Mouse (Mus musculus): ENCODE data around the gene Ercc2. TPM values are rescaled to one million over a fixed set of nuclear protein-coding genes. Genes with fewer than 3 reads are reported as not detected.

The Ercc2 gene
- polyA plus RNA-seq, 1 experiment from 2014 or later, result 11.8 TPM

- no peak for ATAC-seq (ENCODE audit: insufficient read depth, low FRiP score)
- Histone ChIP-seq H3K9me3 (replicated peaks; ENCODE audit: control insufficient read depth, low read length) (no peaks in the 10 kb centered on the region), H3K27me3 (ENCODE audit: control insufficient read depth, insufficient read depth, low read length) (no peaks in the 10 kb centered on the region), H3K4me1 (ENCODE audit: control insufficient read depth, insufficient read depth, low read length) (no peaks in the 10 kb centered on the region), H3K27ac (ENCODE audit: low read length) (no peak overlapping the region), H3K4me3 (replicated peaks; ENCODE audit: low read length) (no peak overlapping the region), H3K9ac (ENCODE audit: low read length) (no peak overlapping the region), H3K4me2 (ENCODE audit: low read depth, low read length) (no peak overlapping the region), H3K36me3 (ENCODE audit: control insufficient read depth, insufficient read depth, low read length) (peaks cover 41% of the 10 kb centered on the region)
- WGBS, result 77% methylated on average over 10 of the region's 10 CpGs
Observed at GRCm38 (mm10) chr7:19388699-19389413, 7.0 kb downstream of the Ercc2 start.

GRCm38 (mm10) chr7:19394484-19394883, 12.7 kb downstream of the Ercc2 start:
- no peak overlapping the region for H3K27ac ChIP-seq (ENCODE audit: low read length)
- H3K9ac ChIP-seq (ENCODE audit: low read length), result no peak overlapping the region
- peaks cover 18% of the 10 kb centered on the region for H3K36me3 ChIP-seq (ENCODE audit: control insufficient read depth, insufficient read depth, low read length)
- no peak overlapping the region for H3K4me2 ChIP-seq (ENCODE audit: low read depth, low read length)
- ATAC-seq (ENCODE audit: insufficient read depth, low FRiP score), result no peak
- WGBS, result 85% methylated on average over 8 of the region's 8 CpGs
- no peaks in the 10 kb centered on the region for H3K4me1 ChIP-seq (ENCODE audit: control insufficient read depth, insufficient read depth, low read length)
- no peaks in the 10 kb centered on the region for H3K9me3 ChIP-seq (replicated peaks; ENCODE audit: control insufficient read depth, low read length)
- no peak overlapping the region for H3K4me3 ChIP-seq (replicated peaks; ENCODE audit: low read length)
- no peaks in the 10 kb centered on the region; the same call in 1 of the 2 replicates for H3K27me3 ChIP-seq (ENCODE audit: control insufficient read depth, insufficient read depth, low read length)

- Histone ChIP-seq H3K36me3 (ENCODE audit: control insufficient read depth, insufficient read depth, low read length) (no peaks in the 10 kb centered on the region), H3K27me3 (ENCODE audit: control insufficient read depth, insufficient read depth, low read length) (peaks cover 24% of the 10 kb centered on the region), H3K4me1 (ENCODE audit: control insufficient read depth, insufficient read depth, low read length) (0 out of 2 replicates have a peak, but pooled peaks cover 2% of the 10 kb centered on the region), H3K27ac (ENCODE audit: low read length) (no peak overlapping the region), H3K4me2 (ENCODE audit: low read depth, low read length) (peak overlapping the region; percentile 57), H3K9me3 (replicated peaks; ENCODE audit: control insufficient read depth, low read length) (peaks cover 7% of the 10 kb centered on the region), H3K9ac (ENCODE audit: low read length) (peak overlapping the region; percentile 69), H3K4me3 (replicated peaks; ENCODE audit: low read length) (peak overlapping the region; percentile 43)
- ATAC-seq (ENCODE audit: insufficient read depth, low FRiP score), result peak; percentile 56; the same call in 1 of the 2 replicates
- WGBS, result 3% methylated on average over 27 of the region's 27 CpGs
Observed at GRCm38 (mm10) chr7:19399496-19400280, 17.9 kb downstream of the Ercc2 start.

- ATAC-seq (ENCODE audit: insufficient read depth, low FRiP score), result no peak
- H3K9ac ChIP-seq (ENCODE audit: low read length), result no peak overlapping the region
- WGBS, result 79% methylated on average over 4 of the region's 4 CpGs
- H3K9me3 ChIP-seq (replicated peaks; ENCODE audit: control insufficient read depth, low read length), result peaks cover 7% of the 10 kb centered on the region
- no peak overlapping the region for H3K4me3 ChIP-seq (replicated peaks; ENCODE audit: low read length)
- no peaks in the 10 kb centered on the region for H3K36me3 ChIP-seq (ENCODE audit: control insufficient read depth, insufficient read depth, low read length)
- 0 out of 2 replicates have a peak, but pooled peaks cover 5% of the 10 kb centered on the region for H3K4me1 ChIP-seq (ENCODE audit: control insufficient read depth, insufficient read depth, low read length)
- H3K4me2 ChIP-seq (ENCODE audit: low read depth, low read length), result no peak overlapping the region
- H3K27me3 ChIP-seq (ENCODE audit: control insufficient read depth, insufficient read depth, low read length), result peaks cover 27% of the 10 kb centered on the region
- no peak overlapping the region for H3K27ac ChIP-seq (ENCODE audit: low read length)
Observed at GRCm38 (mm10) chr7:19400946-19401345, 19.1 kb downstream of the Ercc2 start.

- 82% methylated on average over 9 of the region's 9 CpGs for WGBS
- Histone ChIP-seq H3K27ac (ENCODE audit: low read length) (no peak overlapping the region), H3K36me3 (ENCODE audit: control insufficient read depth, insufficient read depth, low read length) (no peaks in the 10 kb centered on the region), H3K4me1 (ENCODE audit: control insufficient read depth, insufficient read depth, low read length) (0 out of 2 replicates have a peak, but pooled peaks cover 5% of the 10 kb centered on the region), H3K27me3 (ENCODE audit: control insufficient read depth, insufficient read depth, low read length) (peaks cover 27% of the 10 kb centered on the region), H3K4me3 (replicated peaks; ENCODE audit: low read length) (no peak overlapping the region), H3K9ac (ENCODE audit: low read length) (no peak overlapping the region), H3K4me2 (ENCODE audit: low read depth, low read length) (no peak overlapping the region), H3K9me3 (replicated peaks; ENCODE audit: control insufficient read depth, low read length) (peaks cover 7% of the 10 kb centered on the region)
- no peak for ATAC-seq (ENCODE audit: insufficient read depth, low FRiP score)
Observed at GRCm38 (mm10) chr7:19402535-19403112, 20.8 kb downstream of the Ercc2 start.

GRCm38 (mm10) chr7:19403731-19404296, 22.0 kb downstream of the Ercc2 start, which contains the start of gene Klc3:
Gene Klc3 (minus strand): TSS chr7:19404104.
- Histone ChIP-seq H3K27me3 (ENCODE audit: control insufficient read depth, insufficient read depth, low read length) (peaks cover 27% of the 10 kb centered on the region), H3K4me3 (replicated peaks; ENCODE audit: low read length) (peak within 1 kb of the TSS; percentile 64), H3K9me3 (replicated peaks; ENCODE audit: control insufficient read depth, low read length) (peaks cover 7% of the 10 kb centered on the region), H3K4me2 (ENCODE audit: low read depth, low read length) (peak within 1 kb of the TSS; percentile 96), H3K4me1 (ENCODE audit: control insufficient read depth, insufficient read depth, low read length) (0 out of 2 replicates have a peak, but pooled peaks cover 5% of the 10 kb centered on the region), H3K9ac (ENCODE audit: low read length) (peak within 1 kb of the TSS; percentile 72), H3K36me3 (ENCODE audit: control insufficient read depth, insufficient read depth, low read length) (no peaks in the 10 kb centered on the region), H3K27ac (ENCODE audit: low read length) (no peak within 1 kb of the TSS)
- peak; percentile 89 for ATAC-seq (ENCODE audit: insufficient read depth, low FRiP score)
- WGBS, result under 1% methylated on average over 62 of the region's 62 CpGs

GRCm38 (mm10) chr7:19404476-19404875, 22.7 kb downstream of the Ercc2 start, which contains the start of gene Ckm:
Gene Ckm (plus strand): TSS chr7:19404776.
- no peak for ATAC-seq (ENCODE audit: insufficient read depth, low FRiP score)
- peak within 1 kb of the TSS; percentile 64 for H3K4me3 ChIP-seq (replicated peaks; ENCODE audit: low read length)
- peaks cover 7% of the 10 kb centered on the region for H3K9me3 ChIP-seq (replicated peaks; ENCODE audit: control insufficient read depth, low read length)
- peaks cover 27% of the 10 kb centered on the region for H3K27me3 ChIP-seq (ENCODE audit: control insufficient read depth, insufficient read depth, low read length)
- 0 out of 2 replicates have a peak, but pooled peaks cover 5% of the 10 kb centered on the region for H3K4me1 ChIP-seq (ENCODE audit: control insufficient read depth, insufficient read depth, low read length)
- no peaks in the 10 kb centered on the region for H3K36me3 ChIP-seq (ENCODE audit: control insufficient read depth, insufficient read depth, low read length)
- H3K9ac ChIP-seq (ENCODE audit: low read length), result peak within 1 kb of the TSS; percentile 72
- peak within 1 kb of the TSS; percentile 96 for H3K4me2 ChIP-seq (ENCODE audit: low read depth, low read length)
- no peak within 1 kb of the TSS for H3K27ac ChIP-seq (ENCODE audit: low read length)
- 49% methylated on average over 7 of the region's 7 CpGs for WGBS

GRCm38 (mm10) chr7:19405417-19405816, 23.6 kb downstream of the Ercc2 start:
- Histone ChIP-seq H3K4me2 (ENCODE audit: low read depth, low read length) (peak overlapping the region; percentile 35), H3K4me3 (replicated peaks; ENCODE audit: low read length) (no peak overlapping the region), H3K27ac (ENCODE audit: low read length) (no peak overlapping the region), H3K36me3 (ENCODE audit: control insufficient read depth, insufficient read depth, low read length) (no peaks in the 10 kb centered on the region), H3K9ac (ENCODE audit: low read length) (0 out of 2 replicates have a peak overlapping the region, but pooled peaks have one; percentile 43), H3K9me3 (replicated peaks; ENCODE audit: control insufficient read depth, low read length) (peaks cover 7% of the 10 kb centered on the region), H3K4me1 (ENCODE audit: control insufficient read depth, insufficient read depth, low read length) (0 out of 2 replicates have a peak, but pooled peaks cover 5% of the 10 kb centered on the region), H3K27me3 (ENCODE audit: control insufficient read depth, insufficient read depth, low read length) (peaks cover 27% of the 10 kb centered on the region)
- 2% methylated on average over 19 of the region's 19 CpGs for WGBS
- ATAC-seq (ENCODE audit: insufficient read depth, low FRiP score), result no peak
